In genomic region chr10:127069281-127070189, GRCm38 (mm10) we compare ENCODE assay signal across 8 mouse cellular contexts. TPM values are rescaled to one million over a fixed set of nuclear protein-coding genes. Genes with fewer than 3 reads are reported as not detected.
A peak's percentile ranks its signal among the peaks of the same experiment; 100 is the strongest.
DNase-seq lines count a peak whose midpoint lies in the region; ATAC-seq lines count a peak whose summit lies in the region.

No protein-coding gene starts in this region.

- H3K9me3 ChIP-seq in heart, embryonic 16.5 days (replicated peaks; ENCODE audit: control insufficient read depth, low read length): no peaks in the 10 kb centered on the region

- H3K36me3 ChIP-seq in heart, embryonic 16.5 days (ENCODE audit: control insufficient read depth, insufficient read depth): peaks cover 38% of the 10 kb centered on the region

- intact Hi-C loops in left cerebral cortex, postnatal 10 days (cut with DNase I): no loop called here

- H3K9ac ChIP-seq in heart, embryonic 16.5 days (ENCODE audit: low read length): peak overlapping the region; percentile 80

- peak overlapping the region; percentile 76 for H3K4me3 ChIP-seq in heart, embryonic 16.5 days (ENCODE audit: low read length)

- peaks cover 21% of the 10 kb centered on the region for H3K4me1 ChIP-seq in heart, embryonic 16.5 days (ENCODE audit: control insufficient read depth, insufficient read depth, low read length)

- peak overlapping the region; percentile 88 for H3K27ac ChIP-seq in heart, embryonic 16.5 days (ENCODE audit: low read length)

- peak; percentile 35 for ATAC-seq in heart, embryonic 16.5 days (replicated peaks; ENCODE audit: extremely low read depth, insufficient read depth, low FRiP score)
- ATAC-seq in megakaryocyte progenitor cell, adult 5-6 weeks (replicated peaks; ENCODE audit: poor library complexity): peak; percentile 5

- H3K4me2 ChIP-seq in heart, embryonic 16.5 days (ENCODE audit: low read depth, low read length): peak overlapping the region; percentile 83

- H3K27me3 ChIP-seq in heart, embryonic 16.5 days (ENCODE audit: control insufficient read depth, insufficient read depth, low read length): no peaks in the 10 kb centered on the region

- 7% methylated on average over 30 of the region's 30 CpGs for WGBS in heart, embryonic 16.5 days

- DNase-seq in adrenal gland, adult 2 months: peak; percentile 58
- DNase-seq in adrenal gland, postnatal 36 days: no peak
- DNase-seq in right cerebral cortex, postnatal 4 days: peak; percentile 62
- DNase-seq in right cerebral cortex, adult 18-20 months: no peak
- DNase-seq in urinary bladder, adult 18-20 months (ENCODE audit: low spot score in 2 of 2): no peak
- DNase-seq in left cerebral cortex, postnatal 10 days (ENCODE audit: extremely low spot score in 1 of 2, low spot score in 2 of 2): no peak

RNA-seq across cellular contexts. Expression of gene Tspan31, which starts 0.5 kb away (rescaled TPM):
- 100 to 1,000 TPM; 115 to 129 TPM for total RNA-seq in adrenal gland, adult 2 months (2021)
- polyA plus RNA-seq in adrenal gland, adult 2 months (2012; rRNA removed): 53.3 and 62.3 TPM in 2 replicates
- 100 to 1,000 TPM; 106 to 118 TPM for total RNA-seq in adrenal gland, postnatal 36 days (2021)
- 110 and 112 TPM in 2 replicates for polyA plus RNA-seq in heart, embryonic 16.5 days (2015; fragmentation: Nextera tagmentation; extraction: Ambion mirVana)
- total RNA-seq in megakaryocyte progenitor cell, adult 5-6 weeks (2015): 93.8 and 97.5 TPM in 2 replicates
- 67.2 and 73.0 TPM in 2 replicates for total RNA-seq in megakaryocyte progenitor cell, adult 5-6 weeks (2017)
- total RNA-seq in left cerebral cortex, postnatal 10 days (2021): 10 to 100 TPM; 65.2 to 67.9 TPM

RNA-seq across cellular contexts. Expression of gene Agap2, which starts 5.5 kb away (rescaled TPM):
- 1 to 10 TPM; 2.2 to 3.8 TPM for total RNA-seq in adrenal gland, adult 2 months (2021)
- 8.7 and 9.8 TPM in 2 replicates for polyA plus RNA-seq in adrenal gland, adult 2 months (2012; rRNA removed)
- total RNA-seq in adrenal gland, postnatal 36 days (2021): 1 to 10 TPM; 2.2 to 3.4 TPM
- polyA plus RNA-seq in heart, embryonic 16.5 days (2015; fragmentation: Nextera tagmentation; extraction: Ambion mirVana): 0.32 and 0.42 TPM in 2 replicates
- 5.3 and 9.7 TPM in 2 replicates for total RNA-seq in megakaryocyte progenitor cell, adult 5-6 weeks (2015)
- 37.4 and 41.4 TPM in 2 replicates for total RNA-seq in megakaryocyte progenitor cell, adult 5-6 weeks (2017)
- 100 to 1,000 TPM; 558 to 572 TPM for total RNA-seq in left cerebral cortex, postnatal 10 days (2021)

RNA-seq across cellular contexts. Expression of gene Cdk4, which starts 6.2 kb away (rescaled TPM):
- 100 to 1,000 TPM; 166 to 233 TPM for total RNA-seq in adrenal gland, adult 2 months (2021)
- polyA plus RNA-seq in adrenal gland, adult 2 months (2012; rRNA removed): 100 and 106 TPM in 2 replicates
- 100 to 1,000 TPM; 213 to 225 TPM for total RNA-seq in adrenal gland, postnatal 36 days (2021)
- 834 and 885 TPM in 2 replicates for polyA plus RNA-seq in heart, embryonic 16.5 days (2015; fragmentation: Nextera tagmentation; extraction: Ambion mirVana)
- 781 and 827 TPM in 2 replicates for total RNA-seq in megakaryocyte progenitor cell, adult 5-6 weeks (2015)
- 536 and 567 TPM in 2 replicates for total RNA-seq in megakaryocyte progenitor cell, adult 5-6 weeks (2017)
- 100 to 1,000 TPM; 114 to 123 TPM for total RNA-seq in left cerebral cortex, postnatal 10 days (2021)

RNA-seq across cellular contexts. Expression of gene March9, which starts 9.6 kb away (rescaled TPM):
- total RNA-seq in adrenal gland, adult 2 months (2021): 10 to 100 TPM in 1 of 2 experiments, 1 to 10 TPM in 1; 5.4 to 12.2 TPM
- polyA plus RNA-seq in adrenal gland, adult 2 months (2012; rRNA removed): 20.1 and 20.6 TPM in 2 replicates
- 1 to 10 TPM; 9.3 to 9.7 TPM for total RNA-seq in adrenal gland, postnatal 36 days (2021)
- 0.12 and 0.32 TPM in 2 replicates for polyA plus RNA-seq in heart, embryonic 16.5 days (2015; fragmentation: Nextera tagmentation; extraction: Ambion mirVana)
- 0.05 and 0.10 TPM in 2 replicates for total RNA-seq in megakaryocyte progenitor cell, adult 5-6 weeks (2015)
- total RNA-seq in megakaryocyte progenitor cell, adult 5-6 weeks (2017): 0.08 TPM in 1 of 2 replicates, not detected in the other
- total RNA-seq in left cerebral cortex, postnatal 10 days (2021): 10 to 100 TPM; 49.6 to 49.8 TPM

RNA-seq across cellular contexts. Expression of gene Cyp27b1, which starts 21.5 kb away (rescaled TPM):
- under 1 TPM; 0.28 to 0.61 TPM for total RNA-seq in adrenal gland, adult 2 months (2021)
- polyA plus RNA-seq in adrenal gland, adult 2 months (2012; rRNA removed): 0.28 and 0.35 TPM in 2 replicates
- under 1 TPM; 0.26 to 0.76 TPM for total RNA-seq in adrenal gland, postnatal 36 days (2021)
- polyA plus RNA-seq in heart, embryonic 16.5 days (2015; fragmentation: Nextera tagmentation; extraction: Ambion mirVana): 0.08 and 0.14 TPM in 2 replicates
- 0.10 TPM in 1 of 2 replicates, not detected in the other for total RNA-seq in megakaryocyte progenitor cell, adult 5-6 weeks (2015)
- 0.30 TPM in 1 of 2 replicates, not detected in the other for total RNA-seq in megakaryocyte progenitor cell, adult 5-6 weeks (2017)
- under 1 TPM; 0.36 to 0.49 TPM for total RNA-seq in left cerebral cortex, postnatal 10 days (2021)

Comparison
In these comparisons a context has a peak if more than half of its experiments do, and no peak if none do; other contexts are left out.
1. DNase-seq: peak in adrenal gland, adult 2 months (single experiment) and right cerebral cortex, postnatal 4 days (single experiment); none in adrenal gland, postnatal 36 days (0 of 2), right cerebral cortex, adult 18-20 months (single experiment), urinary bladder, adult 18-20 months (0 of 2) and left cerebral cortex, postnatal 10 days (0 of 2).
2. RNA of gene Agap2, which starts 5.5 kb away (total RNA-seq): 558 to 572 TPM in left cerebral cortex, postnatal 10 days; 5.3 to 41.4 TPM in megakaryocyte progenitor cell, adult 5-6 weeks, 2.2 to 3.8 TPM in adrenal gland, adult 2 months and 2.2 to 3.4 TPM in adrenal gland, postnatal 36 days; every median in the first group is over 10 times any median in the second.